Mouse (Mus musculus) megakaryocyte progenitor cell, adult 5-6 weeks (primary cell): Measurements from ENCODE around the gene Pef1. TPM values are rescaled to one million over a fixed set of nuclear protein-coding genes. Genes with fewer than 3 reads are reported as not detected.
A peak's percentile ranks its signal among the peaks of the same experiment; 100 is the strongest.

Experiments used
- ATAC-seq: replicated peaks from 2 replicates; pipeline ENCODE4 v1.8.0; 2016; ENCODE audit warnings: mild to moderate bottlenecking, moderate TSS enrichment, inconsistent platforms; ENCODE audit not compliant: poor library complexity
- total RNA-seq, 2 experiments: library from RNA; stranded (forward) in 1 of 2; stranded (reverse) in 1 of 2; fragments of 157-497, 149-512 nt in 1 of 2; fragments of 200-1000 nt in 1 of 2; gene quantifications; 2 replicates each; pipeline versions ENCODE4 v1.2.3 to v1.2.4; 2015 to 2017

Gene Pef1
- total RNA-seq, 2 experiments from 2014 or later = 15.5 to 51.8 TPM

- no peak for ATAC-seq
These were observed 31.0 kb downstream of the Pef1 start for GRCm38 (mm10) chr4:130133399-130133798.

- peak; percentile 91 for ATAC-seq
These were observed 36.3 kb downstream of the Pef1 start for GRCm38 (mm10) chr4:130138441-130139213.

DNA sequence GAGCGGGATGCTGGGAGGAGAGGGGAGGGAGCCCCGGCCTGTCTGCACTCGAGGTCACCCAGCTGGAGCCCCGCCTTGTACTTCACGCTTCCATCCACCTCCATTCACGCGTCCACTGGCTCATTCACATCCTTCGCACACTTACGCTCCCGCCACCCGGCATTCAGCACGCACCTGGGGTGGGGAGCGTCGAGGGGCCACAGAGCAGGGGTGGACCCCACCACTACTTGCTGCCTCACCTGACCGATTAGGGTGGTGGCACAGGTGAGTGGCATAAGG is 36.8 kb downstream of the Pef1 start, which contains the start of gene Hcrtr1:
Hcrtr1 (minus strand) TSS at position 146 of the 279 bp plus-strand sequence.
- ATAC-seq = no peak

- no peak for ATAC-seq
These were observed 38.6 kb downstream of the Pef1 start for GRCm38 (mm10) chr4:130140992-130141402.

- no peak for ATAC-seq
These were observed 39.4 kb downstream of the Pef1 start for GRCm38 (mm10) chr4:130141786-130142185.

GRCm38 (mm10) chr4:130148405-130148804 is 46.0 kb downstream of the Pef1 start:
- ATAC-seq = peak; percentile 96

GRCm38 (mm10) chr4:130154250-130154649 is 51.9 kb downstream of the Pef1 start:
- ATAC-seq = no peak

GRCm38 (mm10) chr4:130156812-130157371 is 54.5 kb downstream of the Pef1 start:
- ATAC-seq = peak; percentile 39; the same call in 1 of the 2 replicates

DNA sequence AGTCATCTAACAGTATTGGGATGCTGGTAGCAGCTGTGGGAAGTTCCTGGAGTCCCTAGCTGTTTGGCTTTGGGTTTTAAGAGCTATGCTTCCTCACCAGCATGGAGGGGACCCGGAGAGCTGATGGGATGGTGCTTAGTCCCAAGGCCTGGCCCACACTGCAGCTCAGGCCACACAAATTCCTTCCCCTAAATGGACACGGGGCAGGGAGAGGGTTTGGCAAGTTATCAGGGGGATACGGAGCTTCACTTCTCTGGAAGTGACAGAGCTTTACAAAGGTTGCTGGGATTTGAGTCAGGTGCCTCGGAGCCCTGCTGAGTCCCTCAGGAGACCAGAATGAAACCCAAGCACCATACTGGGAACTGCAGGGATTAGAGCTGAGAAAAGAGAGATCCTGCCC is 59.0 kb downstream of the Pef1 start:
- no peak for ATAC-seq

DNA sequence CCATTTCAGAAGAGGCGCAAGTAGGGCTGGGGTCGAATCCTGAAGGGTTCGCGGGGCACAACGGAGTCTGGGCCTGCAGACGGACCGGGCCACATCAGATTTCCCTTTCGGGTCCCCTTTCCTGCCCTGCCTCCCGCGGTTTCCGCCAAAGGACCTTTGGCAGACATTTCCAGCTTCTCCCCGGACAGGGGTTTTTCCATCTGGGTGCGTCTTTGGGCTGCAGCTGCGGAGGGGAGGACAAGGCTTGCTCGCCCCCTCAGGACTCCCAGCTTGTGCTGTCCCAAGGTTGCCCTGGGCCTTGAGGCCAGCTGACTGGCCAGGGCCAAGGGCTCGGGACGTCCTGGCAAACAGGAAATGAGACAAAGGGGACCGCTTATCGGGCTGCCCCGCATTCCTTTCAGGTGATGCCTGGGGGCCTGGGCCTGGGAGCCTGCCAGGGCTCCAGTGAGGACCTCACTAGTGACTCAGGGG is 61.1 kb downstream of the Pef1 start:
- no peak for ATAC-seq

- no peak for ATAC-seq
These were observed 61.8 kb downstream of the Pef1 start for GRCm38 (mm10) chr4:130164121-130164520.

GRCm38 (mm10) chr4:130166061-130166460 is 63.7 kb downstream of the Pef1 start:
- no peak for ATAC-seq

- no peak for ATAC-seq
These were observed 64.2 kb downstream of the Pef1 start for GRCm38 (mm10) chr4:130166592-130166991.

DNA sequence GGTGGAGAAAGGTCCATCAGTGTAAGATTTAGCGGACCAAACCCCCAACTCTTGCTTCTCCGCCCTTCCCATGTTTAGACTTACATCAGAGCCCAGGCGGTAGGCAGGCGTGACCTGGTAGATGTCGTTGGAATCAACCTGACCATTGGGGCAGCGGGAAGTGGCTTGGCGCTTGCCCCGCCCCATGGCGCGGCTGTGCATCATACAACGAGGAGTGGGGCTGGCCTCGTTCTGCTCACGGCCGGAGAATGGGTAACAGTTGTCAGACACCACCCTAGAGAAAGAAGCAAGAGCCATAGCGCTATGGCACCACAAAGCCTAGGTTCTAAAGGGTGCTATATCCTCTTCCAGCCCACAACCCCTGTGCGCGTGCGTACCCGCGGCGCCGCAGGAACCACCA is 65.0 kb downstream of the Pef1 start:
- no peak; the same call in 1 of the 2 replicates for ATAC-seq

DNA sequence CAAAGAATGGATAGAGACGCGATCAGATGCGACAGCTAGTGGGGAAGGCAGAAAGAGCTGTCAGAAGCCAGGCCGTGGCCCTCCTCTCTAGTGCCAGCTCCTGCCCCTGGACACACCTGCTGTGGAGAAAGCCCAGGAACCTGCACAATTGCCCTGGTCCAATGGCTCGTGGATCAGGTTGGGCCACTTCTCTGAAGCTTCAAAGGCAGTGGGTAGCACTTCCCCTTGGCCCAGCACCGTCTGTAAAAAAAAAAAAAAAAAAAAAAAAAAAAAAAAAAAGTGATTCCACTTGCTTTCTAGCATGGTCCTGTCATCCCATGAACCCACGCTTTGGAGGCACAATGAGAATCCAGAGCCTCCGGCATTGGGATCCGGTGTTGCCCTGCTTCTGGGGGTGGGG is 65.5 kb downstream of the Pef1 start:
- ATAC-seq = peak; percentile 27; the same call in 1 of the 2 replicates

GRCm38 (mm10) chr4:130168280-130169183 is 66.2 kb downstream of the Pef1 start:
- ATAC-seq = peak; percentile 72

DNA sequence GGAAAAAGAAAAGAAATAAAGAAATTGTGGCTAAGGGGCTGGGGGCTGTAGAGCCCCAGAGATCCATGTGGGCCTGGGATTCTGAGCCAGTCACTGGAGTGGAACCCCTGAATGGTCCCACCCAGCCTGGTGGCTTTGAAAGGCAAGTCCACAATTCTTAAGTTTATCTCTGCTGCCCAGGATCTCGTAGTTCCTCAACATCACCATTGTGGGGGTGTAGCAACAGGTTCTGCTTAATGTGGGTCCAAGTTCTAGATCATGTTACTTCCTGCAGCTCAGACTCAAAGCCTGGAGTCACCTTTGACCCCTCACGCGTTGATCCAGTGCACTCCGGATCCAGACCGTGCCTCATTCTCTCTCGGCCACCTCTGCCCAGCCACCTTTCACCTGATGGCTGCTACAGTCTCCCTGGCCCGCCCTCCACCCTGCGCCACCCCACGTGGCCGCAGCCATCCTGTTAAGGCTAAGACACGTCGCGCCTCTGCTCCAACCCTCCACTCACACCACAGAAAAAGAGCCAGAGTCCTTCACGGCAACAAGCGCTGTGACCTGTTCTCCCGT is 67.1 kb downstream of the Pef1 start:
- ATAC-seq = no peak

- ATAC-seq = no peak
These were observed 68.0 kb downstream of the Pef1 start for GRCm38 (mm10) chr4:130170362-130170761.

DNA sequence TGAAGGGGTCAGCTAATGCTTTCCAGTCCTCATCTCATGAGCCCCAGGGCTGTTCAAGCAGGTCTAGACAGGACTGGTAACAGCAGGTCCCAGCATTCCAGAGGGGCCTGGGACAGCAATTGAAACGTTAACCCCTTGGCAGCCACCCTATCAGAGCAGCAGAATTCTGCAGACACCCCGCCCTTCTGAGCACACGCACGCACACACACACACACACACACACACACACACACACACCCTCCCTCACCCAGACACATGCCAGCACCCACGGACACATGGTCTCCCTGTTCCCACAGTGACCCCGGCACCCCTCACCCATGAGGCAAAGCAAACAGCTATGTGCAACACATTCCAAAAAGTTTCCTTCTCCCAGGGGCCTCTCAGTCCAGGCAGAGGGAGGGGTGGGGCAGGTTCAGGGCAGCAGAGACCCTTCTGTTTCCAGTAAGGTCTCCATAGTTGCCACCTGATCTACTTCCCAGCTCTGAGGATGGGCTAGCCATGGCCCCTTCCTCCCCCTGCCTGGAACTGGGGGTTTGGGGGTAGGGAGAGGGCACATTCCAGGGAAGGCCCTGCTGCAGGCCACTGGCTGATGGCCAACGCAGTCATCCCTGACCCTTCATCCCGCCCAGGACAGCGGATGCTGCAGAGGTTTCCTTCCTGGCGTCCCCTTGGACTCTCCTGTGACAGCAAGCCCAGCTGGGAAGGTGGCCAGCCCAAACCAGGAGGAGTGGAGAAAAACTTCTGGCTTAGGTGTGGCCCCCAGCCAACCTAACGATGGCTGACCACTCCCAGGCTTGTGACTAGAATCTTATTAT is 69.8 kb downstream of the Pef1 start:
- no peak for ATAC-seq
